Mouse (Mus musculus) liver (tissue): ENCODE measurements around the gene Bahcc1.

Source experiments
- DNase-seq: peaks from one replicate; pipeline ENCODE4 v3.0.0-alpha.2; 2020; ENCODE audit warnings: mixed read lengths

The Bahcc1 gene

GRCm38 (mm10) chr11:120208848-120209247 lies 23.9 kb upstream of the Bahcc1 start:
- DNase-seq = no peak

GRCm38 (mm10) chr11:120209462-120209861 lies 23.3 kb upstream of the Bahcc1 start:
- no peak for DNase-seq

GRCm38 (mm10) chr11:120215726-120216241 lies 17.0 kb upstream of the Bahcc1 start:
- DNase-seq = no peak

DNA sequence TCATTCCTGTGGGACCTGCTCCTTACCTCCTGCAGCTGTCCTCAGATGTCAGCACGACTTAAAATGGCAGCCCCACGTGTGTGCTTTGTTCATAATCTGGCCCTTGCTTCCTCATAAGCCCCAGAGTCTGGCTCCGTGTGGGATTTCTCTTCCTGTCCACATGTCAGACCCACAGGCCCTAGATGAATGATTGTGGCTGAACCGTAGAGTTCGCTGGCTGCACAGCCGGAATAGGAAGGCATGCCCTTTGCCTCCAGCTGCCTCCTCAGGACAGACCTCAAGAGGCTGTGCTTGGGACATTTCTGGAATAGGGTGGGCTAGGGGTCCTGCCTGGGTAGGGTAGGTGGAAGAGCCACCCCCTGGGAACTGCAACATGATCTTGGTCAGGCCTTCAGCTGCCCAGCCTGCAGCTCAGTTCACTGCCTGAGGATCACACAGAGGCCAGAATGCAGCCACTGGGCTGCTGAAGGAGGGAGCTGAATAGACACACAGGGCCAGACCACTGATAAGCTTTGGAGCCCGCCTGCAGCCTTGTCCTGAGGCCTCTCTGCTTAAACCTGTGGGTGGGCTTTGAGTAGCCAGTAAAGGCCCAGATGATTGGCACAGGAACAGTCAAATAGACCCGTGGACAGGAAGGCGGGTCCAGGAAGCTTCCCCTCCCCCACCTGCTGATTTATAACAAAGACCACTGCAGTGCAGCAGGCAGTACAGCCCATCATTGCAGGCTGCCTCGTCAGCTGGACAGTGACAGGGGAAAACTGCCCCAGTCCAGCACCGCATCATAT lies 16.0 kb upstream of the Bahcc1 start:
- peak; percentile 57 for DNase-seq

GRCm38 (mm10) chr11:120218176-120218856 lies 14.4 kb upstream of the Bahcc1 start:
- DNase-seq = no peak

DNA sequence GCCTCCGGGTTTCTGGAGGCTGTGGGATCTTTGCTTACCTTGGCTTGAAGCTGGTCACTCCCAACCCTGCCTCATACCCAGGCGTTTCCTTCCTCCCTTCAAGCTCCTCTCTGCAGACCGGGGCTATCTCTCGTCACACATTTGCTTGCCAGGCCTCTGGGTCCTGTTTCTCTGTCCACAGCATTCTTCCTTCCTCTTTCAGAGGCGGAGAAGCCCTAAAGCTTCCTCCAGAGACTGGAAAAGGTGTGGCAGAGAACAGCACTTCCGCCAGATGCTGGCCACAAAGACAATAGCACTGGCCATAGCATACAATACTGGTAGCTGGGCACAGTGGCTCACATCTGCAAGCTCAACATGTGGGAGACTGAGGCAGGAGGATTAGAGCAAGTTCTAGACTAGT lies 13.8 kb upstream of the Bahcc1 start:
- DNase-seq = no peak

GRCm38 (mm10) chr11:120219916-120220522 lies 12.7 kb upstream of the Bahcc1 start:
- no peak for DNase-seq

- DNase-seq = no peak
Measured at GRCm38 (mm10) chr11:120220963-120221827, 11.6 kb upstream of the Bahcc1 start.

DNA sequence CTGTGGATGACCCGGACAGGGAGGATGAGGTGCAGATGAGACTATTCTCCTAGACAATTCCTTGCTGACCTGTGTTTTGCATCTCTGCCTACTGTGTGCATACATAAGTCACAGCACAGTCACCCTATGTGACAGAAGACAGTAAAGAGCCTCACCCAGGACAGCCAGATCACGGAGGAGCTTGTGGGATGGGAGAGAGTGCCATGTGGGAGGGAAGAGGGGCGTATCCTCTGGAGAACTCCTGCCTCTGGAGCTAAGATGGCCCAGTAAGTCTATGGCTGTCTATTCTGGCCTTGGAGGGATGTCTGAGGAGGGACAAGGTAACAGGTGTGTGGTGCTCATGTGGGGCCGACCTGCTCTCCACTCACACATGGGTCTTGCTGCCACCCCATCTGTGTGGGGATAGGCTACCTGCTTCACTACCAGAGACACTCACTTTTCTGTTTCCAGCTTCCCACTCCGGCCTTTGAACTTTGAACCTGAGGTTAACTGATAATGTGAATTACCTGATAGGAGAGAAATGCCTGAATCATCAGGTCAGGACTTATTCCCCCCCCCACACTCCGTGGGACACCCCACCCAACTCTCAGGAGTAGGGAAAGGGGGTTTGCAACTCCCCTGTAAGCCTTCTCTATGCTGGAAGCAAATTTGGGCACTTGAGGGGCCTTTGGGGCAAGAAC lies 10.2 kb upstream of the Bahcc1 start:
- DNase-seq = no peak

DNA sequence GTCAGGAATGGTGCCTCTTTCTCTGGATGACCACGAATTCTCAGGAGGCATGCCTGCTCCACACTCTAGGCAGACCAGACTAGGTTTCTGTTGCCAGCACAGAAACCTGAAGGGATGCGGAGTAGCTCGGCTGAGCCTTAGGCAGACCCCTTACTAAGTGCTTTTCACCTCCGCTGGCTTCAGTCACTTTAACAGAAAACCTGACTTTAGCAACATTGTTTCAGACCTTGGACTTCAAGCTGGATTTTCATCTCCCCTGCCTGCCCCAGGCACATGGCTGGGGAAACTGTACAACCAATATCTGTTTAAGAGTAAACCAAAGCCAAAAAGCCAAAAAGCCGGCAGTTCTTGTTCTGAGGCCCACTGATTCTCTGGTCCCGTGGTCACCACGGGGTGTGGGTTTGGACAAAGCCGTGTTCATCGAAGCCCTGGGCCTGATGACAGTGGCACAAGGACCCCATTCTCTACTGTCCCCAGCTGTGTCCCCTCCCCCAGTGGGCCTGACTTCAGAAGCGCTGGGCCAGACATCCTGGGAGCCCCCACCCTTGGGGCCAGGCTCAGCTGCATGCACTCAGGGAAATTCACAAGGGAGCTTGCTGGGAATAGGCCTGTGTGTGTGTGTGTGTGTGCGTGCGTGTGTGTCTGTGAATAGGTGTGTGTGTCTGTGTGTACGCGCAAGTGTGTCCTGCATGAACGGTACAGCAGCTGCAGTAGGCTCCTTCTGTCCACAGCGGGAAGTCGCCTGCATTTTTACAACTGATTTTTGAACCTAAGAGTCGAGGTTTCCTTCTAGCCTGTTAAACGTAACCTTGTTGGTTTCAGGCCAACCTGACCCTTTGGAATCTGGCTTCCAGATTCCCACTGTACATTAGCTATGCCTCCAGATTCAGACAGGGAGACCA lies 8.9 kb upstream of the Bahcc1 start:
- no peak for DNase-seq

- no peak for DNase-seq
Measured at GRCm38 (mm10) chr11:120224488-120225255, 8.1 kb upstream of the Bahcc1 start.

GRCm38 (mm10) chr11:120225256-120226195 lies 7.2 kb upstream of the Bahcc1 start:
- DNase-seq = peak; percentile 41

DNA sequence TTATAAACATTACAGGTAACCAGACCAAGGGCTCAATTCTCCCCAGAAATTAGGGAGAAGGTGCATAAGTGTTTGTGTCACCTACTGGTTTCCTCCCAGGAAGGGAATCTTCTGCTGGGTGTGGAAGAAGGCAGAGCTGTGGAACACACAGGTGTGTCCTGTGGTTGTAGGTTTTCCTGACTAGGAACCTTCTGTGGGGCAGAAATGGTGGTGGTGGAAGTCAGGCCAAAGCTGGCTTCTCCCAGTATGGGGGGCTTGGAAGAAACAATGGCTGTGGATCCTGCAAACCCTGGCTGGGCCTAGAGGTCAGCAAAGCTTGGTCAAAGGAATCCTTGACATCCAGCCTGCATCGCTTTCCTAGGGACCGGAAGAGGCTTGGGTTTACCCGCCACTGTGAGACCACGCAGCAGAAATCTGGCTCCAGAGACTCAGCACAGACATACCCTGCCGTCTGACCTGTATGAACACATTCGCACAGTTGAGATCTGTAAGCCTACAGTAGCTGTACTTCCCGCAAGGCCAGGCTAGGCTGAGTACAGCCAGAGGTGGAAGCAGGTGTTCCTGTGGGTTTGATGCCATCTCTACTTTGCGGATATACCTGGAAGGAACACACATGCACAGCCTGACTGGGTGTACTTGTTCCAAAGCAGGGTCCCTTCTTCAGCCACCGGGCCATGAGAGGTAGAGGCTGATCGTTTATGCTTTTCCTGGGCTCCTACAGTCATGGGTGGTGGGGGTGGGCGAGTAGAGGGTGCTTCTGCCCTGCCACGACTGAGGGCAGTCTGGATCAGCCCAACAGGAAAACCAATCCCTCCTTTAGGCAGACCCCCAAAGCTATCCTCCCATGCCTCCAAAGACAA lies 6.1 kb upstream of the Bahcc1 start:
- no peak for DNase-seq

DNA sequence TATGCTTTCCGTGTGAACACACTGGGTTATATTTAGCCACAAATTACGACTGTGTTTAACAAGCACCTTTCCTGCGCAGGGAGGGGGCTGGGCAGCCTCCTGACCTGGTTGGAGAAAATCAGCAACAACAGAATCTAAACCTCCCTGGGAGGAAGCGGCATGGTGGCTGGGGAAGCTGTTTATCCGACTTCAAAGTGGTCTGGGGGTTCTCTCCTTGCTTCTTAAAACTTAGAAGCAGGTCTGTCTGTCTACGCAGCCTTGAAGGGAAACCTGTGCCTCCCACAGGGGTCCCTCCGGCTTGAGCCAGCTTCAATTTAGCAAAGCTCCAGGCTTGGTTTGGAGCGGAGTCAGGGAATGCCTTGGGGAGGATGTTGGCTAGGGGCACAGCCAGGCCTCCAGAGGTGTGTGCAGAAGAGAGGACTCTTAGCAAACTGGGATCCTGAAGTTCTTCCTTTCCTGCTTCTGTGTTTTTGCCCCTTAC lies 5.1 kb upstream of the Bahcc1 start:
- DNase-seq = peak; percentile 21

GRCm38 (mm10) chr11:120228116-120228890 lies 4.4 kb upstream of the Bahcc1 start:
- no peak for DNase-seq

DNA sequence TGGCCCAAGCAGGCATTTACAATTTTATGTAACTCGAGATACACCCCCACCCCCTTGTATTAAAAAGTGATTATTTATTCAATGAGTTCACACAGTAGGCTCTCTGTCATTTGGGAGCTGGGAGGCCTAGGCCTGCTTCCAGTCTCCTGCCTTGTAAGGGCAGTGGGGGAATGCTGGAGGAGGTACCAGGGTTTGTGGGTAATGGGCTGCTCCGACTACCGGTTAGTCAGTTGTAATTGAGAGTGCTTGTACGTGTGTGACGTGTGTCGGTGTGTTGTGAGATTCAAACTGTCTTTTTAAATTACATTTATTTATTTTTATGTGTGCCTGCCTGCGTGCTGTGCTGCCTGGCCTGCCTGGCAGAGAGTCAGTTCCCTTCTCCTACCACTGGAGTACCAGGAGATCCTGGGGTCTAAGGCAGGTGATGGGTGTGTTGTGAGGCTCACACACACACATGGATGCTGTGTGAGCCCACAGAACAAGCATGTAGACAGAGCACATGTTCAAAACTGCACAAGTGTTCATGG lies 3.8 kb upstream of the Bahcc1 start:
- no peak for DNase-seq
